Mouse (Mus musculus) right cerebral cortex, adult 2 months (tissue): ENCODE results near the gene Il10ra.

ENCODE experiments used
- DNase-seq, 2 experiments: peaks; one replicate each; pipeline ENCODE4 v3.0.0; 2021 to 2022; ENCODE audit warnings: low spot score in 2 of 2

The Il10ra gene

GRCm38 (mm10) chr9:45259065-45259464 lies 9.9 kb downstream of the Il10ra start:
- no peak for DNase-seq

GRCm38 (mm10) chr9:45255967-45256366 lies 13.0 kb downstream of the Il10ra start:
- DNase-seq, result no peak

GRCm38 (mm10) chr9:45255431-45255830 lies 13.5 kb downstream of the Il10ra start:
- DNase-seq, result no peak

GRCm38 (mm10) chr9:45254605-45255004 lies 14.3 kb downstream of the Il10ra start:
- DNase-seq, result no peak

GRCm38 (mm10) chr9:45254021-45254420 lies 14.9 kb downstream of the Il10ra start:
- DNase-seq, result no peak

GRCm38 (mm10) chr9:45252395-45252794 lies 16.6 kb downstream of the Il10ra start:
- no peak for DNase-seq

- no peak for DNase-seq
Observed at GRCm38 (mm10) chr9:45251990-45252389, 17.0 kb downstream of the Il10ra start.

- DNase-seq, result no peak
Observed at GRCm38 (mm10) chr9:45251281-45251680, 17.7 kb downstream of the Il10ra start.

- no peak for DNase-seq
Observed at GRCm38 (mm10) chr9:45250306-45250705, 18.6 kb downstream of the Il10ra start.

- no peak for DNase-seq
Observed at GRCm38 (mm10) chr9:45247536-45247935, 21.4 kb downstream of the Il10ra start.

GRCm38 (mm10) chr9:45246060-45246459 lies 22.9 kb downstream of the Il10ra start:
- DNase-seq, result no peak

- no peak for DNase-seq
Observed at GRCm38 (mm10) chr9:45245432-45245831, 23.5 kb downstream of the Il10ra start.

GRCm38 (mm10) chr9:45241397-45241796 lies 27.6 kb downstream of the Il10ra start:
- no peak for DNase-seq

- DNase-seq, result no peak
Observed at GRCm38 (mm10) chr9:45236744-45237143, 32.2 kb downstream of the Il10ra start.

GRCm38 (mm10) chr9:45235668-45236227 lies 33.2 kb downstream of the Il10ra start:
- no peak for DNase-seq

GRCm38 (mm10) chr9:45229359-45229758 lies 39.6 kb downstream of the Il10ra start:
- no peak for DNase-seq

GRCm38 (mm10) chr9:45221567-45221966 lies 47.4 kb downstream of the Il10ra start:
- peak; percentile 97 to 99 for DNase-seq

GRCm38 (mm10) chr9:45219644-45220043 lies 49.3 kb downstream of the Il10ra start:
- no peak for DNase-seq

- no peak for DNase-seq
Observed at GRCm38 (mm10) chr9:45215526-45216179, 53.3 kb downstream of the Il10ra start.

- no peak for DNase-seq
Observed at GRCm38 (mm10) chr9:45212001-45212400, 56.9 kb downstream of the Il10ra start.

GRCm38 (mm10) chr9:45207015-45207743 lies 61.8 kb downstream of the Il10ra start:
- no peak for DNase-seq

GRCm38 (mm10) chr9:45206121-45206520 lies 62.8 kb downstream of the Il10ra start:
- no peak for DNase-seq

GRCm38 (mm10) chr9:45205143-45205542 lies 63.8 kb downstream of the Il10ra start:
- DNase-seq, result no peak
